Mouse (Mus musculus) neural tube, embryonic 13.5 days (tissue): Measurements from ENCODE around the gene Nrg4. TPM values are rescaled to one million over a fixed set of nuclear protein-coding genes. Genes with fewer than 3 reads are reported as not detected.

Source experiments
- ATAC-seq: fragments of 200-750 bp; cut with Nextera tagmentation; 2 replicates; pipeline ENCODE4 v1.8.0; 2017; ENCODE audit warnings: low read depth, mild to moderate bottlenecking, moderate TSS enrichment, moderate library complexity
- H3K27ac ChIP-seq: fragments of 300-500 bp; sonication (generic); replicated peaks from 2 replicates; pipeline ENCODE4 v1.5.1; 2015; ENCODE audit warnings: moderate library complexity, mild to moderate bottlenecking, inconsistent platforms
- H3K27me3 ChIP-seq: fragments of 300-500 bp; sonication (generic); 2 replicates; pipeline ENCODE4 v1.6.1; 2015; ENCODE audit warnings: mild to moderate bottlenecking, inconsistent platforms
- H3K36me3 ChIP-seq: fragments of 300-500 bp; sonication (generic); 2 replicates; pipeline ENCODE4 v1.6.1; 2015; ENCODE audit warnings: mild to moderate bottlenecking, inconsistent platforms
- H3K4me1 ChIP-seq: fragments of 300-500 bp; sonication (generic); replicated peaks from 2 replicates; pipeline ENCODE4 v1.6.1; 2015; ENCODE audit warnings: inconsistent platforms
- H3K4me2 ChIP-seq: fragments of 300-500 bp; sonication (generic); 2 replicates; pipeline ENCODE4 v1.6.1; 2015; ENCODE audit warnings: inconsistent platforms, mild to moderate bottlenecking, moderate library complexity
- H3K4me3 ChIP-seq: fragments of 300-500 bp; sonication (generic); 2 replicates; pipeline ENCODE4 v1.5.1; 2015; ENCODE audit warnings: mild to moderate bottlenecking, inconsistent platforms
- H3K9ac ChIP-seq: fragments of 300-500 bp; sonication (generic); 2 replicates; pipeline ENCODE4 v1.6.1; 2015; ENCODE audit warnings: moderate library complexity, mild to moderate bottlenecking, inconsistent platforms
- H3K9me3 ChIP-seq: fragments of 300-500 bp; sonication (generic); 2 replicates; pipeline ENCODE4 v1.6.1; 2016; ENCODE audit warnings: inconsistent platforms
- WGBS: fragments of 180-500 bp; shearing (Covaris S2); methylation state at CpG from one replicate; pipeline ENCODE4 v1.1.7; 2015; 5-methylcytosine and 5-hydroxymethylcytosine counted together
- polyA plus RNA-seq: library from polyadenylated mRNA; unstranded; fragments of >200 nt; fragmentation: Nextera tagmentation; extraction: Ambion mirVana; gene quantifications from 2 replicates; pipeline ENCODE4 v1.2.1, GENCODE M21; 2015

The Nrg4 gene
- polyA plus RNA-seq, 1 experiment from 2014 or later, result 1.1 TPM

- WGBS, result 100% methylated on average over 1 of the region's 1 CpGs
- no peak overlapping the region for H3K9ac ChIP-seq
- no peak overlapping the region for H3K27ac ChIP-seq
- peaks cover 32% of the 10 kb centered on the region for H3K36me3 ChIP-seq
- no peak overlapping the region for H3K4me2 ChIP-seq
- no peaks in the 10 kb centered on the region for H3K4me1 ChIP-seq
- H3K9me3 ChIP-seq, result no peaks in the 10 kb centered on the region
- ATAC-seq, result no peak
- H3K27me3 ChIP-seq, result no peaks in the 10 kb centered on the region
- H3K4me3 ChIP-seq, result no peak overlapping the region
Measured at GRCm38 (mm10) chr9:55198260-55198659, 128.4 kb downstream of the Nrg4 start.

- WGBS, result 95% methylated on average over 3 of the region's 3 CpGs
- no peak overlapping the region for H3K9ac ChIP-seq
- H3K4me2 ChIP-seq, result no peak overlapping the region
- no peaks in the 10 kb centered on the region for H3K4me1 ChIP-seq
- no peaks in the 10 kb centered on the region for H3K27me3 ChIP-seq
- ATAC-seq, result no peak
- H3K36me3 ChIP-seq, result peaks cover 30% of the 10 kb centered on the region
- H3K27ac ChIP-seq, result no peak overlapping the region
- no peaks in the 10 kb centered on the region for H3K9me3 ChIP-seq
- no peak overlapping the region for H3K4me3 ChIP-seq
Measured at GRCm38 (mm10) chr9:55195876-55196275, 130.8 kb downstream of the Nrg4 start.

GRCm38 (mm10) chr9:55174235-55174634, 152.4 kb downstream of the Nrg4 start:
- Histone ChIP-seq H3K27ac (no peak overlapping the region), H3K4me1 (no peaks in the 10 kb centered on the region), H3K4me2 (no peak overlapping the region), H3K4me3 (no peak overlapping the region), H3K9ac (no peak overlapping the region), H3K27me3 (no peaks in the 10 kb centered on the region), H3K9me3 (no peaks in the 10 kb centered on the region), H3K36me3 (peaks cover 14% of the 10 kb centered on the region; the same call in 1 of the 2 replicates)
- WGBS, result 91% methylated on average over 2 of the region's 2 CpGs
- no peak for ATAC-seq

GRCm38 (mm10) chr9:55172195-55172685, 154.4 kb downstream of the Nrg4 start:
- H3K4me1 ChIP-seq, result no peaks in the 10 kb centered on the region
- WGBS, result 95% methylated on average over 1 of the region's 1 CpGs
- peaks cover 16% of the 10 kb centered on the region; the same call in 1 of the 2 replicates for H3K36me3 ChIP-seq
- no peak for ATAC-seq
- H3K9ac ChIP-seq, result no peak overlapping the region
- H3K9me3 ChIP-seq, result no peaks in the 10 kb centered on the region
- H3K27ac ChIP-seq, result no peak overlapping the region
- H3K27me3 ChIP-seq, result no peaks in the 10 kb centered on the region
- H3K4me3 ChIP-seq, result no peak overlapping the region
- no peak overlapping the region for H3K4me2 ChIP-seq

- H3K4me2 ChIP-seq, result no peak overlapping the region
- WGBS, result 94% methylated on average over 7 of the region's 7 CpGs
- no peak overlapping the region for H3K9ac ChIP-seq
- H3K36me3 ChIP-seq, result peaks cover 16% of the 10 kb centered on the region; the same call in 1 of the 2 replicates
- no peaks in the 10 kb centered on the region for H3K4me1 ChIP-seq
- no peak overlapping the region for H3K4me3 ChIP-seq
- ATAC-seq, result no peak
- H3K27me3 ChIP-seq, result no peaks in the 10 kb centered on the region
- no peaks in the 10 kb centered on the region for H3K9me3 ChIP-seq
- no peak overlapping the region for H3K27ac ChIP-seq
Measured at GRCm38 (mm10) chr9:55170655-55171412, 155.8 kb downstream of the Nrg4 start.

Other genes with a start within 250 kb of the Nrg4 start
- 48.0 and 48.4 TPM in 2 replicates for gene Ube2q2, start 178.0 kb downstream of the Nrg4 start, polyA plus RNA-seq
- 79.9 and 80.1 TPM in 2 replicates for gene Fbxo22, start 117.9 kb downstream of the Nrg4 start, polyA plus RNA-seq
- 2.2 and 4.2 TPM in 2 replicates for gene Tmem266, start 69 bp upstream of the Nrg4 start, polyA plus RNA-seq
- gene Etfa, start 185.4 kb upstream of the Nrg4 start, polyA plus RNA-seq, result 106 and 116 TPM in 2 replicates
- gene Isl2, start 211.8 kb upstream of the Nrg4 start, polyA plus RNA-seq, result 55.2 and 62.4 TPM in 2 replicates